Mouse (Mus musculus) brain, embryonic 18.5 days (tissue): ENCODE data around the gene Irak1.

Experiments used
- DNase-seq: peaks from one replicate; pipeline ENCODE4 v3.0.0-alpha.2; 2012; ENCODE audit warnings: low read depth, low spot score

Irak1 gene

DNA sequence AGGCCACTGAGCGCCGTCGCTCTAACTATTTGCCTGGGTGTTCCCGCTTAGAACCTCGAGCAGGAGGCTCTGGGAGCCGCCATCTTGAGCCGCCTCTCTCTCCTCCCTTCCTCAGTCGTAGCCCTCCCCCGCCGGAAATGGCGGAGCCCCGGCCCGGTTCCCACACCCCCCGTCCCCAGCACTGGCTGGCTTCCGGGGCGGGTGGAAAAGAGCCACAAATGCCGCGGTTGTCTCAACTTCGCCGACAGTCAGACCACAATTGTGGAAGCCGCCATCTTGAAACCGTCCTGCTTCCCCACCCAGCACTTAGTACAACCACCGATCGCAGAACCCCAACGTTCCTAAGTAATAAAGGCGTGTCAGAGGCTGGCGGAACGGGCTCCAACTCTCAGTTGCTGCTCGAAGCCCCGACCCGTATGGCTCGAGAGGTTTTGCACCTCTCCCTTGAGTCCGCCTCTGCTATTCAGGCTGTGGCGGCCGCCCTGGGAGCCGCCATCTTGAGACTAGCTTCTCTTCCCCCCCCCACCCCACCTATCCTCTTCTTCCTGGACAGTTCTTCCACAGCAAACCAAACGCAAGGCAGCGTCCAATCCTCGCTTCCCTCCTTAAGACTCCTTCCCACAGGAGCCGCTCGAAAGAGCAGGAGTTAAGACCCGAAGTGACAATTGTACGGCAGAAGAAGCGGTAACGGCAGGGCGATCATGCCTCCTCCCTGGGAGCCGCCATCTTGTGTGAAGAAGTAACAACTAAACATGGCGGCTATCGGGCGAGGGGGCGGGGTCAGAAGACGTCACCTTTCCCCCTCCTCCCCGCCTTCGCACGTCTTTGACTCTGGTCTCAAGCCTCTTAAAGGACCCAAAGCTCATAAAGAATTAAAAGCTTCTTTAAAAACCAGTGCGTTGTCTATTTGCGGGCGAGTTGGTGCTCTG lies 57.2 kb downstream of the Irak1 start, which contains the start of gene Hcfc1:
Gene Hcfc1, minus strand, starts transcription at position 110 of the 929 bp plus-strand sequence.
- peak; percentile 78 for DNase-seq

DNA sequence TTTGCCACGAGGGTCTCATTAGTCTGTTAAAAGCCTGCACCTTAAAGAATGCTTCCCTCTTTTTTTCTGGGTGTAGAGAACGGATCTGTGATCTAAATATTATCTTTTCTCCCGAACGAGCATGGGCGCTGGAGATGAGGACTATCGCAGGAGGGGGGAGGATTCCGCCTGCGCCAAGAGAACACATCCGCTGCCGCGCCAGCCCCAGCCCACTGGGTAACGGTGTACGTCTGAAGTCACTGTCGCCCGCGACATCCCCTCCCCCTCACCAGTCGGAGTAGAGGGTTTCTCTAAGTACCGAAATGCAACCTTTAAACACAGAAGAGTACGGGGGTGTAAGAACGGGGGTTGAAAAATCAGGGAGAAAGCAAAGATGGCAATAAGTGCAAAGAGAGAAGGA lies 58.4 kb downstream of the Irak1 start:
- DNase-seq, result peak; percentile 26

DNA sequence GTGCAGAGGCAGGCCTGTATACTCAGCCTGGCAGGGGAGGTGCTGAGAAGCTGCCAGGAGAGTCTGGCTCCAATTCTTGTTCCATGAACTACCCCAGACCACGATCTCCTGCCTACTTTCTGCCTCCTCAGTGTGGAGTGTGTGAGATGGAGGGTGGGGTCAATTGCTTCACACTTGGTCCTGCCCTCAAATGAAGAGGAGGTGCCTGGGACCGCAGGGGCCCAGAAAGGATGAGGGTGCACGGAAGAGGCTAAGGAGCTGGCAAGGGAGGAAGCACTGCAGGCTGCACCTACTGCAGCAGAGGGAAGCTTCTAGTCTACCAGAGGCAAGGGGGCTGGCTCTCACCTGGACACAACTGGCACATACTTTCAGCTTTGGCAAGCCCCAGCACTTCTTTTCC lies 59.4 kb downstream of the Irak1 start:
- no peak for DNase-seq
